Mouse (Mus musculus): ENCODE data around the gene Peli2.

- TF ChIP-seq CTCF (IDR thresholded peaks at IDR 0.05; ENCODE audit: insufficient read depth, low read length) = no peak
- TF ChIP-seq POLR2A (IDR thresholded peaks at IDR 0.05; ENCODE audit: borderline replicate concordance, extremely low read depth, low read depth, low read length) = no peak
These were observed 81.7 kb downstream of the Peli2 start for GRCm38 (mm10) chr14:48202096-48203036.
